Mouse (Mus musculus) liver, postnatal 0 days (tissue): ENCODE data around the gene Lepr.

Source experiments
- CTCF ChIP-seq: sonication (generic); IDR thresholded peaks from 2 replicates; pipeline ENCODE4 v1.5.1; 2016; ENCODE audit warnings: antibody characterized with exemption, low read depth
- EP300 ChIP-seq: IDR thresholded peaks from 2 replicates; pipeline ENCODE4 v1.6.1; 2016; ENCODE audit warnings: antibody characterized with exemption, low read depth, mild to moderate bottlenecking

- no peak for TF ChIP-seq CTCF
- no peak for TF ChIP-seq EP300
Observed at GRCm38 (mm10) chr4:101715302-101715701, 1.9 kb upstream of the Lepr start.
